Mouse (Mus musculus) liver, embryonic 15.5 days (tissue): Measurements from ENCODE around the gene Foxp1. TPM values are rescaled to one million over a fixed set of nuclear protein-coding genes. Genes with fewer than 3 reads are reported as not detected.

Experiments
- ATAC-seq: fragments of 200-750 bp; cut with Nextera tagmentation; 2 replicates; pipeline ENCODE4 v1.8.0; 2017; ENCODE audit warnings: moderate number of reproducible peaks, mild to moderate bottlenecking, moderate library complexity; ENCODE audit not compliant: insufficient read depth
- H3K27ac ChIP-seq: fragments of 300-500 bp; sonication (generic); replicated peaks from 2 replicates; pipeline ENCODE4 v1.5.1; 2015; ENCODE audit warnings: mild to moderate bottlenecking, inconsistent platforms
- H3K27me3 ChIP-seq: fragments of 300-500 bp; sonication (generic); 2 replicates; pipeline ENCODE4 v1.6.1; 2015; ENCODE audit warnings: mild to moderate bottlenecking, inconsistent platforms
- H3K36me3 ChIP-seq: fragments of 300-500 bp; sonication (generic); replicated peaks from 2 replicates; pipeline ENCODE4 v1.6.1; 2015; ENCODE audit warnings: moderate library complexity, mild to moderate bottlenecking, inconsistent platforms
- H3K4me1 ChIP-seq: fragments of 300-500 bp; sonication (generic); replicated peaks from 2 replicates; pipeline ENCODE4 v1.6.1; 2015; ENCODE audit warnings: inconsistent platforms
- H3K4me2 ChIP-seq: fragments of 300-500 bp; sonication (generic); 2 replicates; pipeline ENCODE4 v1.6.1; 2015; ENCODE audit warnings: moderate library complexity, mild to moderate bottlenecking, inconsistent platforms
- H3K4me3 ChIP-seq: fragments of 300-500 bp; sonication (generic); replicated peaks from 2 replicates; pipeline ENCODE4 v1.5.1; 2015; ENCODE audit warnings: mild to moderate bottlenecking, inconsistent platforms
- H3K9ac ChIP-seq: fragments of 300-500 bp; sonication (generic); 2 replicates; pipeline ENCODE4 v1.6.1; 2015; ENCODE audit warnings: moderate library complexity, mild to moderate bottlenecking, inconsistent platforms
- H3K9me3 ChIP-seq: fragments of 300-500 bp; sonication (generic); replicated peaks from 2 replicates; pipeline ENCODE4 v1.6.1; 2016; ENCODE audit warnings: inconsistent platforms
- WGBS: fragments of 180-500 bp; shearing (Covaris S2); methylation state at CpG from one replicate; pipeline ENCODE4 v1.1.7; 2015; ENCODE audit warnings: mixed read lengths; ENCODE audit not compliant: insufficient replicate concordance; 5-methylcytosine and 5-hydroxymethylcytosine counted together
- polyA plus RNA-seq: library from polyadenylated mRNA; unstranded; fragments of >200 nt; fragmentation: Nextera tagmentation; extraction: Ambion mirVana; gene quantifications from 2 replicates; pipeline ENCODE4 v1.2.1, GENCODE M21; 2015

Gene Foxp1
- polyA plus RNA-seq, 1 experiment from 2014 or later = 15.2 TPM

- H3K4me2 ChIP-seq = no peak overlapping the region
- no peak for ATAC-seq
- H3K27ac ChIP-seq = no peak overlapping the region
- H3K4me1 ChIP-seq = 0 out of 2 replicates have a peak, but pooled peaks cover 6% of the 10 kb centered on the region
- no peak overlapping the region for H3K9ac ChIP-seq
- no peak overlapping the region for H3K4me3 ChIP-seq
- no peaks in the 10 kb centered on the region for H3K9me3 ChIP-seq
- no peaks in the 10 kb centered on the region for H3K27me3 ChIP-seq
- 54% methylated on average over 5 of the region's 5 CpGs for WGBS
- H3K36me3 ChIP-seq = no peaks in the 10 kb centered on the region
Observed at GRCm38 (mm10) chr6:99258346-99258745, 264.2 kb downstream of the Foxp1 start.

- H3K36me3 ChIP-seq = no peaks in the 10 kb centered on the region
- no peak overlapping the region for H3K4me2 ChIP-seq
- no peaks in the 10 kb centered on the region for H3K27me3 ChIP-seq
- 39% methylated on average over 2 of the region's 2 CpGs for WGBS
- H3K9me3 ChIP-seq = no peaks in the 10 kb centered on the region
- ATAC-seq = no peak
- 0 out of 2 replicates have a peak, but pooled peaks cover 6% of the 10 kb centered on the region for H3K4me1 ChIP-seq
- H3K9ac ChIP-seq = no peak overlapping the region
- H3K27ac ChIP-seq = no peak overlapping the region
- H3K4me3 ChIP-seq = no peak overlapping the region
Observed at GRCm38 (mm10) chr6:99257676-99258075, 264.8 kb downstream of the Foxp1 start.

DNA sequence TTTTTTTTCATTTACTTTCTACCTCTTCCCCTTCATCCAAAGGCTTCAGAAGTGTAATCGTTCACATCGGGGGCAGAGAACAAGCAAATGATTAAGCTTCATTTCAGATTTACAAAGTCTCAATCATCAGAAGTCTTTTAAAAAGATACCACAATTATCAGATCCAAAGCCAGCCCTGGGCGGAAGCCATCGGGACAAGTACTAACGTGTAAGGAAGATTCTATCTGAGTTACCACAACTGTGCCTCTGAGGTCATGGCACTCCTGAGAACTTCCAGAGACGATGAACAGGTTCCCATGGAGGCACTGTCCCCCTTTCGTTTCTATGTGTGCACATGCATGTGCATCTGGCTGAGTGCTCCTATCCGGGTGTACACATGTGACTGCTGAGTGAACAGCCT is 269.2 kb downstream of the Foxp1 start:
- Histone ChIP-seq H3K9ac (no peak overlapping the region), H3K27me3 (no peaks in the 10 kb centered on the region), H3K9me3 (no peaks in the 10 kb centered on the region), H3K4me3 (no peak overlapping the region), H3K4me2 (no peak overlapping the region), H3K36me3 (no peaks in the 10 kb centered on the region), H3K4me1 (0 out of 2 replicates have a peak, but pooled peaks cover under 1% of the 10 kb centered on the region), H3K27ac (no peak overlapping the region)
- ATAC-seq = no peak
- 58% methylated on average over 8 of the region's 8 CpGs for WGBS

DNA sequence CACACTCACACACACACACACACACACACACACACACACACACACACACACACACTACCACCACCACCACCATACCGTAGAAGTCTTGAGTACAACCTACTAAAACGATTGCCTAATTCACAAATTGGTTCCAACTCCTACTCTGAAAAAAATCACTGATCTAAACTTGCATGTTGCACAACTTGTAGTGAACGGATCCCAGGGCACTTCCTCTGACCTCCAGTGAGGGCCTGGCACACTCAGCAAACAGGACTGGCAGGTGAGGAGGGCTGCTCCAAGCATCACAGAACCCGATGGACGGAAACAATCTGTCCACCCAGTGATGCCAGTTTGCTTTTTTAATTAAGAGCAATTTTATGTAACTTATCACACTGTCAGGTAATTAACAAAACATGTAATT is 269.7 kb downstream of the Foxp1 start:
- ATAC-seq = no peak
- H3K4me1 ChIP-seq = no peaks in the 10 kb centered on the region
- no peaks in the 10 kb centered on the region for H3K9me3 ChIP-seq
- H3K4me3 ChIP-seq = no peak overlapping the region
- no peaks in the 10 kb centered on the region for H3K36me3 ChIP-seq
- no peak overlapping the region for H3K9ac ChIP-seq
- 52% methylated on average over 5 of the region's 5 CpGs for WGBS
- no peak overlapping the region for H3K4me2 ChIP-seq
- H3K27ac ChIP-seq = no peak overlapping the region
- no peaks in the 10 kb centered on the region for H3K27me3 ChIP-seq

GRCm38 (mm10) chr6:99251924-99252323 is 270.6 kb downstream of the Foxp1 start:
- Histone ChIP-seq H3K9ac (no peak overlapping the region), H3K27me3 (no peaks in the 10 kb centered on the region), H3K9me3 (no peaks in the 10 kb centered on the region), H3K27ac (no peak overlapping the region), H3K36me3 (no peaks in the 10 kb centered on the region), H3K4me2 (no peak overlapping the region), H3K4me1 (no peaks in the 10 kb centered on the region), H3K4me3 (no peak overlapping the region)
- 64% methylated on average over 4 of the region's 4 CpGs for WGBS
- no peak for ATAC-seq

DNA sequence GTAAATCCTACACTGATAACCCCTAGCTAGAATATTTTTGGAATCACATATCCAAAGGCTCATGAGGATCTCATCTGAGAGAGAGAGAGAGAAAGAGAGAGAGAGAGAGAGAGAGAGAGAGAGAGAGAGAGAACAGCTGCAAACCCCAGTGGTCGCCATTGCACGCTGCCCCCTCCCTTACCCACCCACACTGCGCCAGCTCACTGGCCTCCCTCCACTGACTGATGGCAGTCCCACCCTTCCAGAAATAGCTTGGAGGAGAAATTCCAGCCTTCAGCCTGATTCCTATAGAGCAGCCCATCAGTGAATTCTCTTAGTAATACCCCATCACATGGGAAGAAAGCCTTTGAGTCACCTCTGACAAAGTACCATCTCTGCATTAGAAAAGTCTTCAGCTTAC is 271.3 kb downstream of the Foxp1 start:
- 68% methylated on average over 3 of the region's 3 CpGs for WGBS
- Histone ChIP-seq H3K9ac (no peak overlapping the region), H3K9me3 (no peaks in the 10 kb centered on the region), H3K4me2 (no peak overlapping the region), H3K27ac (no peak overlapping the region), H3K4me1 (no peaks in the 10 kb centered on the region), H3K4me3 (no peak overlapping the region), H3K36me3 (no peaks in the 10 kb centered on the region), H3K27me3 (no peaks in the 10 kb centered on the region)
- ATAC-seq = no peak

GRCm38 (mm10) chr6:99249496-99250030 is 273.0 kb downstream of the Foxp1 start:
- H3K9me3 ChIP-seq = no peaks in the 10 kb centered on the region
- ATAC-seq = no peak
- 58% methylated on average over 5 of the region's 5 CpGs for WGBS

DNA sequence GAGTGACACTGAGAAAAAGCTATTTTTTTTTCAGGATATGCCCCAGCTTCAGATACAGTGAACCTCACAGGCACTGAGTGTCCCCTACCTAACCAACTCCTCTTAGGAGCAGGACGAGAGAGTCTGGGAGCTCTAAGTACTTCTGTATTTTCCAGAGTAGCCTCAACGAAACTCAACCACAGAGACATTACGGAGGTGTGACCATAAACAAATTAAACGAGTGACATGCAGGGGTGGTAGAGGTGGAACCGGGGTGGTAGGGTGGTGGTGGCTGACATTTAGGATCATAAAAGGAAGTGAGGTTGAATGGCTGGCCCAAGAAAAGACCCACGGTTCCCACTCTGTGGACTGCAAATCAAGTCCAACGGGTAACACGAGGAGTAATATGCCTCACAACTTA is 274.1 kb downstream of the Foxp1 start:
- Histone ChIP-seq H3K9me3 (no peaks in the 10 kb centered on the region), H3K27ac (no peak overlapping the region), H3K4me3 (no peak overlapping the region), H3K4me1 (no peaks in the 10 kb centered on the region), H3K27me3 (no peaks in the 10 kb centered on the region), H3K9ac (no peak overlapping the region), H3K36me3 (no peaks in the 10 kb centered on the region), H3K4me2 (no peak overlapping the region)
- ATAC-seq = no peak
- 46% methylated on average over 8 of the region's 8 CpGs for WGBS

More at GRCm38 (mm10) chr6:99249496-99250030, 273.0 kb downstream of the Foxp1 start:
- no peaks in the 10 kb centered on the region for H3K4me1 ChIP-seq
- H3K27me3 ChIP-seq = no peaks in the 10 kb centered on the region
- no peak overlapping the region for H3K4me3 ChIP-seq
- no peak overlapping the region for H3K27ac ChIP-seq
- no peaks in the 10 kb centered on the region for H3K36me3 ChIP-seq
- H3K9ac ChIP-seq = no peak overlapping the region
- H3K4me2 ChIP-seq = no peak overlapping the region

DNA sequence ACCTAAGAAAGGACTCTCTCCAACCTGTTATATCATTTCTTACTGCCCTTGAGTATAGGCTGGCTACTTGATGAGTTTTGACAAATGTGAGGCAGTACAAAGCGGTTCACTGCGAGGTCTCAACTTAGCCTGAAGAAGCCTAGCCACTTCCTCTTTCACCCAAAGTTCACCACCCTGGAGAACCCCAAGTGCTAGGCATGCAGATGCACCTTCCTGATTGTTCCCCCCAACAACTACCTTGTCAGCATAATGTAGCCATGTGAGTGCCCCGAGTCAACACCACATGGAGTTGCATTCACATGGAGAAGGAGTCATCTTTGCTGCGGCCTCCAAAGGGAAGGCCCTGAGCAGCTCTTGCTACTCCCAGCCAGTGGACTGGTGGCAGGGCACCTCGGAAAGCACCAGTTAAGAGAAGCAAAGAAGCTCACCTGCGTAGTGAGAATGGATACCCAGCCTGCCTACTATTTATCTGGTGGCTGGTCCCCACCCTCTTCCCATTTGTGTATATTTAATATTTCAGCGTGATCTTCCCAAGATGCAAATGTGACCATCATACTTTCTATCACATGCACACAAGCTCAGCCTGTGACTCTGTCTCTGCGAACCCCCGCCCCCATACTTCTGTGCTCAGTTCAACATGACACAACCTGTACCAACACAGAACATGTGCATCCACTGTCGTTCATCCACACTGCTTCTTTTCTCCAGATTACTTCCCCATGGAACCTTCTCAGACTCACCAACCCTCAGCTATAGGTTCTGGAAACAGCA is 280.7 kb downstream of the Foxp1 start:
- Histone ChIP-seq H3K9me3 (no peaks in the 10 kb centered on the region), H3K36me3 (no peaks in the 10 kb centered on the region), H3K4me1 (no peaks in the 10 kb centered on the region), H3K9ac (no peak overlapping the region), H3K27me3 (no peaks in the 10 kb centered on the region), H3K27ac (no peak overlapping the region), H3K4me2 (no peak overlapping the region), H3K4me3 (no peak overlapping the region)
- ATAC-seq = no peak
- 59% methylated on average over 10 of the region's 10 CpGs for WGBS

DNA sequence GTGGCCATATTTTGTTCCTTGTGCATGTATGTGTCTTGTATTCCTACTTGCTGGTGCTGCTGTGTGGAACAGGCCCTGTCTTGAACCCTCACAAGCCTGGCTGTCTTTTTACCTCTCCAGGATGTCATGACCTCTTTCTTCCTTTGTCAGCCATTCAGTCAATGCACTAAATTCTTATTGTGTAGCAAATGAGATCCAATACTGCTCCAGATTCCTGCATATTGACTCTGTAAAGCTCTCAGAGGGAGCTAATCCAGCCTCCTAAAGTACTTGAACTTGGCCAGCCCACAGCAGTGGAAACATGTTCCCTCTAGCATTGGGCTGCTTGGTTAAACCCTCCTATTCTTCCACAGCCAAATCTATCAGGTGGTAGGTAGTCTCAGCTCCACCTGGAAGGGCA is 281.8 kb downstream of the Foxp1 start:
- H3K4me2 ChIP-seq = no peak overlapping the region
- H3K9ac ChIP-seq = no peak overlapping the region
- no peaks in the 10 kb centered on the region for H3K9me3 ChIP-seq
- H3K4me1 ChIP-seq = no peaks in the 10 kb centered on the region
- no peaks in the 10 kb centered on the region for H3K36me3 ChIP-seq
- H3K27me3 ChIP-seq = no peaks in the 10 kb centered on the region
- no peak overlapping the region for H3K27ac ChIP-seq
- no peak for ATAC-seq
- H3K4me3 ChIP-seq = no peak overlapping the region

DNA sequence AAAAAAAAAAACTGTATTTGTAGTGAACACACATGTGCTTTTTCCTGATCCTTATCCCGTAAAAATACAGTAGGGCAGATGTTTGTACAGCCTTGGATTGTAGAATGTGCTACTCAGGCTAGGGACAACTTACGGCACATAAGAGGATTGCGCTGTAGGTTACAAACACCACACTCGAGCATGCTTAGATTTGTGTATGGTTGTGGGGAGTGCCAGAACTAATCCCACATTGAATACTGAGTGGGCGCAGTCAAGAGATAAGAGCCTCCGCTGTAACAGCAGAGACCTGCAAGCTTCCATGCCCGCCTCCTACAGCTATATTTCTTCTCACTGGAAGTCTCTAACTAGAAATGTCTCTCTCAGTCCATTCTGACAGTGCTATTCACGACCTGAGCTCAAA is 286.9 kb downstream of the Foxp1 start:
- no peaks in the 10 kb centered on the region for H3K36me3 ChIP-seq
- no peak overlapping the region for H3K4me2 ChIP-seq
- no peak overlapping the region for H3K4me3 ChIP-seq
- WGBS = 54% methylated on average over 8 of the region's 8 CpGs
- ATAC-seq = no peak
- no peak overlapping the region for H3K27ac ChIP-seq
- no peak overlapping the region for H3K9ac ChIP-seq
- H3K27me3 ChIP-seq = no peaks in the 10 kb centered on the region
- no peaks in the 10 kb centered on the region for H3K4me1 ChIP-seq
- no peaks in the 10 kb centered on the region for H3K9me3 ChIP-seq

DNA sequence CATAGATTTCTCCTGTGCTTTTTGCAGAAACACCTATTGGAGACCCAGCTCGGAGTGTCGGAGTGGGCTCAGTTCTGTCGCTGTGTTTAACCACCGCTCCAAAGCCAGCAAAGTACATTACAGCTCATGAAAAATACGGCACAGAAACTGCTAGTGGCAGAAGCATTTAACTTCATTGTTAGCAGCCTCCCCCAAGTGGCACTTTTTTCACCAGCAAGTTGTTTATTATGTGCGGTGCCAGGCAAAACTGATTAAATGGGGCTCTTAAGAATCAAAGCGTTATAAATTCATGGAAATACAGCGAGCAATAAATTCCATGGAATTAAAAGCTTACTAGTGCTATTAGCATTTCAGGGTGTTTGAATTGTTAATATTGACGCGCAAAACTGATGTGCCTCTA is 289.1 kb downstream of the Foxp1 start:
- H3K27me3 ChIP-seq = no peaks in the 10 kb centered on the region
- H3K4me3 ChIP-seq = no peak overlapping the region
- H3K4me2 ChIP-seq = no peak overlapping the region
- H3K27ac ChIP-seq = no peak overlapping the region
- ATAC-seq = no peak
- 82% methylated on average over 10 of the region's 10 CpGs for WGBS
- H3K4me1 ChIP-seq = no peaks in the 10 kb centered on the region
- H3K9me3 ChIP-seq = no peaks in the 10 kb centered on the region
- no peaks in the 10 kb centered on the region for H3K36me3 ChIP-seq
- no peak overlapping the region for H3K9ac ChIP-seq
